Mouse (Mus musculus) natural killer cell, adult 2 months (primary cell): ENCODE measurements around the gene Slc39a5.

ENCODE experiments used
- DNase-seq, 2 experiments: peaks; one replicate each; pipeline ENCODE4 v3.0.0; 2022; ENCODE audit warnings: low spot score in 2 of 2

The Slc39a5 gene

DNA sequence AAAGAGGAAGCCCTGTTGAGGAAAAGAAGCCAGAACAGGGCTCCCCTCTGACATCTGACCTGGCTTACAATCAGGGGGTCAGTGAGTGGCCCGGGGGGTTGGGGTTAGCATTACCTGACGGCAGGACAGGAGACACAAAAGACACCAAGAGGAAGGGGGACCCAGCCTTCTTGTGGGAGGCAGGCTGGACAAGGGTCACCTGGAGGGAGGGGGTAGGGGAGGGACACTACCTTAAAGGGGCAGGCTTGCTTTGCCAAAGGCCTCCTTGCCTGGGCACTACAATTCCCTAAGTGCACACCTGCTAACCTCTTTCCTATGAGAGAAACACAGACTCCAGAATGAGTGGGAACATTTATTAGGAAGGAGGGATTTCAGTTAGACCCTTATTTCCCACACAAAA, at the start of gene Slc39a5:
TSS of gene Slc39a5 (minus strand) at position 174 of the 400 bp plus-strand sequence.
- DNase-seq = no peak

DNA sequence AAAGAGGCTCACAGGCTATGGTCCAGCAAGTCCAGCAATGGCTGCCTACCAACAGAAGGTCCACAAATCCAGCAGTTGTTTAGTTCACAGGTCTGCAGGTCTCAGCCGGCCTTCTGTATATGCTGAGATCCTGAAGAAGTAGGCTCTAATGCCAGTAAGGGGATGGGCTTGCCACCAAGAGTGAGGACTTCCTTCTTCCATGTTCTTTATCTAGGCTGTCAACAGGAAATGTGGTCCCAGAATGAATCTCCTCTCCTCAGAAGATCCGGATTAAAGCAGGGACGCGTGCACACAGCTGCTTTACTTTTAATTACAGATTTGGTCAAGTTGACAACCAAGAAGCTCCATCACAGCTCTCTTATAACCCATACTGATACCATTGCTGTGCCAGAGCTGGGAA, 44.4 kb upstream of the Slc39a5 start:
- DNase-seq = no peak

DNA sequence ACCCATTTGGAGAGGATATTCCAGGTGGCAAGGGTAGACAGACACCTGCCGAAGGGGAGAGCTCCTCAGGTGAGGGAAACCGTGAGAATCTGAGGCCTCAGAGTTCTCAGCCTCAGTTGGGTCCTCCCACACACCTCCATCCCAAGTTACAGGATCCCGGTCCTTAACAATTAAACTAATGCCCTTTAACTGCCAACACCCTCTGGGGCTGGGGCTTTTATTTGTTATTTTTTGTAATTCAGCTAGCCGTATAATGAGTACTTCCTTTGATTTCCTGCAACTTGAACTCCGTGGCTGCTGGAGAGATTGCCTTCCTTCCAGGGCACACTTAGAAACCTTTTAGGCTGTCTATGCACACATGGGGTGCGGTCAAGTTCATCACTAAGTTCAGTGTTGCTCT, 43.3 kb upstream of the Slc39a5 start:
- no peak for DNase-seq

DNA sequence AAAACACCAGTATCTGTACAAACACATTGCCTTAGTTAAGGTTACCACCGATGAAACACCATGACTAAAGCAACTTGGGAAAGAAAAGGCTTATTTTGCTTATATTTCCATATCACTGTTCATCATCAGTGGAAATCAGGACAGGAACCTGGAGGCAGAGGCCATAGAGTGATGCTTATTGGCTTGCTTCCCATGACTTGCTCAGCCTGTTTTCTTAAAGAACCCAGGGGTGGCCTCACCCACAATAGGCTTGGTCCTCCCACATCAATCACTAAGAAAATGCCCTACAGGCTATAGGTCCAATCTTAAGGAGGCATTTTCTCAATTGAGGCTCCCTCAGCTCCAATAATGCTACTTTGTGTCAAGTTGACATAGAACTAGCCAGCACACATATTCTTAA, 41.7 kb upstream of the Slc39a5 start:
- no peak for DNase-seq

DNA sequence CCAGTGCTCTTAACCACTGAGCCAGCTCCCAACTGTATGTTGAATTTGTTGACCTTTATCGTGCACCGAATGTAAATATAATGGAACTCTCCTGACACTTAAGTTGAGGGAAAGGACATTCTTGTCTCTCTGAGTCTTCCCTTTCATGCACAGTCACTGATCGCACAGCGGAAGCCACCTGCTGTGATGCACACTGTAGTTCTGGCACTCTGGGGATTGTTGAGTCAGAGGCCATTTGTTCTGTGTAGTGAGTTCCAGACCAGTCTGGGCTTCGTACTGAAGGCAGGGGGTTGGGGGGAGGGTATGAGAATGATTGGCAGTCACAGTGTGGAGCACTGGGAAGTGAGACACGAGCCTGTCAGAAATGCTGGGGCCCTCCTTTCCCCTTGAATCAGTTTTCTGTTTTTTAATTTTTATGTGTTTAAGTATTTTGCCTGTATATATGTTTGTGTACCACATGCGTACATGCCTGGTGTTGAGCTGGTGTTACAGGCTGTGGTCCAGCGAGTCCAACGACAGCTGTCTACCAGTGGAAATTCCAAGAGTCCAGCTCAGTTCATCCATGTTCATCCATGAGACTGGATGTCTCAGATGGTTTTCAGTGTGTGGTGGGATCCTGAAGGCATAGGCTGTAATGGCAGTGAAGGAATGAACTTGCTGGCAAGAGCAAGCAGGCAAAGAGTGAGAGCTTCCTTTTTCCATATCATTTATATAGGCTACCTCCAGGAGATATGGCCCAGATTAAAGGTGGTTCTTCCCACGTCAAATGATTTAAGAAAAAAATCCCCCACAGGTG, 40.5 kb upstream of the Slc39a5 start:
- no peak for DNase-seq

DNA sequence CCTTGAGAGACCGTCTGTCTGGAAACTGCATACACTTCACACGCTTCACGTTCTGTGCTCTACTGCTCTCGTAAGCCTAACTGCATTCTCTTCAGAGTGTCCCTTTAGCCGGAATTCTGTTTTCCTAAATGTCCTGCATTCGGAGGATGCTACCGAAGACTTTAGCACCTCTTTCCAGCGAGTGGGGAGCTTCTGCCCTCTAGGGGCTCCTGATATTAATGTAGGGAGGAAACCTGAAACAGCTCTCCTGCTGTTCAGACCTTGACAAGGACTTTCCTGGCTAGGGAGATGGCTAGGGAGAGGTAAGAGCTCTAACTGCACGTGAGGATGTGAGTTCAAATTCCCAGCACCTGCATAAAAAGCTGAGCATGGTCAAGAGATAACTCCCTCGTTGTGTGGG, 39.4 kb upstream of the Slc39a5 start:
- DNase-seq = no peak

DNA sequence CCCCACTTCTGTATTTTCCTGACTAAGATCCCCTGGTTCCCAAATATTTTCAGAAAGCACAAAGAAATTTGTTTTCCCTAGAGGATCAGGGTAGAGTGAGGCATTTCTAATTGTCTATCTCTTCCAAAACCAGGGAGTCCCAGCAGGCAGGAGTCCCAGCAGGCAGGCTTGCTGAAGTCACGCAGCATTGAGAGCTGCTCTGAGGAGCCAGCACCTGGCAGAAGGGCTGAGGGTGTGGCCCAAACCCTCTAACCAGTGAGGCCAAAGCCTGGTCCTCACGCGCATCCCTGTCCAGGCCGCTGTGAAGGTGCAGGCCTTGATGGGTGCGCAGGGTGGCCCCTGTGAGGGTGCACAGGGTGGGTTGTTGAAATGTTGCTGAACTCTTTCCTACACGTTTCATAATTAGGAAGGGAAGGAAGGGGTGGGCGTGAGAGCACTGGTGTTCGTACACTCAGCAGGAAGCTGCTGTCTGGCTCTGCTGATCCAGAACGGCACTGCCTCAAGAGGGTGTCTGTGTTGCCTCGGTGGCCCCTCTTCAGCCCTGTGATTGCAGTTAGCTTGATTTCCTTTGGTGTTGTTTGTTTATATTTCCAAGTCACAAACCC, 37.7 kb upstream of the Slc39a5 start:
- DNase-seq = peak in 1 of 2 experiments; percentile 73

DNA sequence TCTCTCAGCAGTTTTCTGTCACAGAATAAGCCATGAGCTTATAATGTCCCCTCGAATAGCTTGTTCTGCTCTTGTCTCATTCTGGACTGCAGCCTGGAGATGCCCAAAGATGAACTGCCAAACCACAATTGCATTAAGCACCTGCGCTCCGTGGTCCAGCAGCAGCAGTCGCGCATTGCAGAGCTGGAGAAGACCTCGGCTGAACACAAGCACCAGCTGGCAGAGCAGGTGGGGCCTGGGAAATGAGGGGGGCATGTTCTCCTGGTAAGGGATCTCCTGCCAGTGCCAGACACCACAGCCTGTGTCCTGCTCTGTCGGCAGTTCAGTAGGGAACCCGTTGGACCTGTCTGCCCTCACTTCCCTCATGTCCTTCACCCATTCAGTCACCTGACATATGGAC, 35.3 kb upstream of the Slc39a5 start:
- DNase-seq = no peak

DNA sequence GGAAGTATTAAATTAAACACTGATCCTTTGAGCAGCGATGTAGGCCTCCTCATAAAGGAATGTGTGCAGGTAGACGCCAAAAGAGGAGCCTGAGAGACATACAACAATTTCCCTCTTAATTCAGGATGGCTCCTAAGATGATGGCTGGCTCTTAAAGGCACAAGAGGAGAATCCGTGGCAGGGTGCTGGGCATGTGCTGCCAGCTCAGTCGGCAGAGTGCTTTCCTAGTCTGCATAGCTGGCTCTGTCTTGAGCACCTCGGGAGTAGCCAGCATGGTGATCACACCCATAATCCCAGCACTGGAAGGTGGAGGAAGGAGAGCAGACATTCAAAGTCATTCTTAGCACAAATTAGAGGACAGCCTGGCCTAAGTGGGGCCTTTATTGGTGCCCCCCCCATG, 34.8 kb upstream of the Slc39a5 start:
- DNase-seq = no peak

DNA sequence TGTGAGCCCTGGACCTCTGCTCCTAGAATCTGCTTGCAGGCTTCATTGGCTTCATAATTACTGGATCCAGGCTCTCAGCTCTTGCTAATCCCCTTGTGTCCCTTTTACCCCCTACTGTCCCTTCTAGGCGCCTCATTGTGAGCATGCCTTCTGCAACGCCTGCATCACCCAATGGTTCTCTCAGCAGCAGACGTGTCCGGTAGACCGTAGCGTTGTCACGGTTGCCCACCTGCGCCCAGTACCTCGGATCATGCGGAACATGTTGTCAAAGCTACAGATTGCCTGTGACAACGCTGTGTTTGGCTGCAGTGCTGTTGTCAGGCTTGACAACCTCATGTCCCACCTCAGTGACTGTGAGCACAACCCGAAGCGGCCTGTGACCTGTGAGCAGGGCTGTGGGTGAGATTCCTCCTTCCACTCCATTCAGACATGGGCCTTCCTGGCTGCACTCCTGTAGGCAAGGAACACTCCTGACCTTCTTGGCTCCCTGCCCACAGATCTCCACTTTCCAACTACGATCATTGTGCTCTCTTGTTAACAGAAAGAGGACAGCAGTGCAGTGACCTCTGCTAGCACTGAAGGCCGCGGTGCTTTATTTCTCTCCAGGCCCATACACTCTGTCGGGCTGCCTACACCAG, 34.3 kb upstream of the Slc39a5 start:
- DNase-seq = peak in 1 of 2 experiments; percentile 64

DNA sequence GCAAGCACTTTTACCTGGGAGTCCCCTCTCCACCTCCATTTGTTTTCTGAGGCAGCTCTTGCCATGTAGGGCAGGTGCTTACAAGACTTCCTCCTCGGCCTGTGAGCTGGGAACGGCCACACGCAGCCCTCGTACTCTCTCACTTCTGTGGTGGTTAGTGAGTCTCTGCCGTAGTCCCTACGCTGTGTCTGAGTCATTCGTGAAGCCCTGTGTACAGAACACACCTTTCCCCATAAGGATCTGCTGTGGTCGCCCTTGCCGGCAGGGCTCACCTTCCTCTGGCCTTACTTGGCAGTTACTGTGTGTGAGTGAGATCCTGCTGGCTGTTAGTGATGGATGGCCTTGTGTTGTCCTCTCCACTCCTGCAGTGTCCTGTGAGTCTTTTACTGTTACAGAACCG, 33.7 kb upstream of the Slc39a5 start:
- peak in 1 of 2 experiments; percentile 72 for DNase-seq

DNA sequence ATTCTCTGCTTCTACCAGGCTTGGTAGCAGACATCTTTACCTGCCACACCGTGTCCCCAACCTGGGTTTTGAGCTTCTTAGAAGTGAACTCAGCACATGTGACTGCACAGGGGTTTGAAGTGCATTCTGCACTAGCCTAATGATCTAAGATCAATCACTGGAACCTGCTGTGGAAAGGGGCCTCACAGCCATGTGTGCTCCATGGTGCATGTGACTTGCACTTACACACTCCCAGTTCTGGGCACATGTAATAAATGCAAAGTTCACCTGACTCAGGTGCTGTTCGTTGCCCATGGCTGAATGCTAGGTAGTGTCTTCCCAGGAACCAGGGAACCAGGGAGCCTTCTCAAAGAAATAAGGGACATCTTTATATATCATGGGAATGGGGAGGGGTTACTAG, 32.4 kb upstream of the Slc39a5 start:
- no peak for DNase-seq

DNA sequence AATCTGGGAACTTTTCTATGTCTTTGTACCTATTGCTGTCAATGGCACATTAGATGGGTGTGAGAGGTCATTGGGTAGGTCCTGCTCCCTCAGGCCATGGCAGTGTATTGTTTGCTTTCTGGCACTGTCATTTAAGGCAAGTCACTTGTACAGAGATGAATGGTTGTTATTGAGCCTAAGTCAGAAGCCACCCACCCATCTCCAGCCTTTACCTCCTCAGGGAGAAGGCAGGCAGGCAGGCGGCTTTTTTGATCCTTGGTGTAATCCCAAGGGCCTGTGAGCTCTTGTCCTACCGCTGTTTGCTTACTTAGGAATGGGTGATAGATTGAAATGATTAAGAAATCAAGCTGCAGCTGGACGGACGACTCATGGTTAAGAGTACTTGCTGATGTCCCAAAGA, 28.4 kb upstream of the Slc39a5 start:
- DNase-seq = no peak

DNA sequence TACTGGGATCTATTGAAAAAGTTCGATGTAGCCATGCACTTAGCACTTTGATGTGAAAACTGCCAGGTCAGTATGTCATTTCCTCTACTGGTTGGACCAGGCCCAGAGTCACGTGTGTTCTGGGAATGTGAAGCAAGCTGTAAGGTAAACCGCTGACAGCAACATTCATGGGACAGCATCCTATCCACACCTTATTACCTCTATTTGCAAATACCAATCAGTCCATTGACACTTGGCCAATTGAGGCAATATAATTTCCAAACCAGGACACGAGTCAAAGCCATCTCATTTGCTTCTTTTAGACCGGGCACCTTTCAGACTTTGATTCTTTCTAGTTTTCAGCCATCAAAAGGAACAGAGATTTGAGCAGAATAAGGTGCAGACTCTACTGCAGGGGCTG, 28.0 kb upstream of the Slc39a5 start:
- DNase-seq = no peak

DNA sequence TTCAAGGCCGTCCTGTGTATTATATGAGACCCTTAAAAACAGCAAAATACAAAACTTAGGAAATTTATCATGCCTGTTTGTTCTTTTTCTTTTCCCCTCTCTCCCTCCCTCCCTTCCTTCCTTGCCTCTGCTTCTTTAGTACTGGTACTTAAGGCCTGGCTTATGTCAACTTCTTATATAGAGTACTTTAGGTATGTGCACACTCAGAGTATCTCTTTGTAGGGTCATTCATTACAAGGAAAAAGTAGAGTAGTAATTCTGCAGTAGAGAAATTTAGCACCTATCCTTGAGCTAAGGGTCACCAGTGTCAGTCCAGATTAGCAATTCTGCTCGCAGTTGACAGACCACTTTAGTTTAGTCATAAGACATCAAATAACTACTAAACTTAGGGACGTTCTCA, 24.2 kb upstream of the Slc39a5 start:
- no peak for DNase-seq

DNA sequence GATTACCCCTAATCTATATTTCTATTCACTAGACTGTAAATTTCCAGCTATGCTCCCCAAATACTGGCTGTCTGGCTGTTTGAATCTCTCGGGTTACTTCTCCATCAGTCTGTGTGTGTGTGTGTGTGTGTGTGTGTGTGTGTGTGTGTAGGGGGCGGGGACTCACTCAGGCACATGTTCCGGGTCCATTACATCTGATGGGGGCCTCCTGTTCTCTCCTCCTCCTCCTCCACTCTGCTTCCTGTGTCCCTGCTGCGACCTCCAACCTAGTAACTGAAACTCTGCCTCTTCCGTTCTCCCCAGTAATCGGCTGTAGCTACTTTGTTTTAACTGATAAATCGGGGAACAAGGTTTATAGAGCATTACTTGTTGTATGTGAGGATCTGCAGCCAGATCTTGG, 23.6 kb upstream of the Slc39a5 start:
- DNase-seq = peak in 1 of 2 experiments; percentile 35

DNA sequence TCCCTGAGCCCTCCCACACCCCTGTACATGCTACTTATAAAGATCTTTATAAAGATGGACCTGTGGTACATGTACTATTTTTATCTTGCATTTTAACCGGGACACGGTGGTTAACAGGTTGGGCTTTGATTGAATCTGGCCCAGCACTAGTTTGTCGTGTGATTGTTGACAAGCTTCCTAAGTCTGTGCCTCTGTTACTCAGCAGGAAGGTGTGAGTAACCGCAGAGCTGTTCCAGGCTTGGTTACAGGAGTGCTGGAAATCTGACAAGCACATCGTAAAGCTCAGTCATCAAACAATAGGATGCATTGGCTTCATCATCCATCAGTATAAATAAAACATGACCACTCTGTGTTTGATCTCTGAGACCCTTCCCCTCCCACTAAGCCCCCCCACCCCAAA, 21.4 kb upstream of the Slc39a5 start:
- DNase-seq = no peak

DNA sequence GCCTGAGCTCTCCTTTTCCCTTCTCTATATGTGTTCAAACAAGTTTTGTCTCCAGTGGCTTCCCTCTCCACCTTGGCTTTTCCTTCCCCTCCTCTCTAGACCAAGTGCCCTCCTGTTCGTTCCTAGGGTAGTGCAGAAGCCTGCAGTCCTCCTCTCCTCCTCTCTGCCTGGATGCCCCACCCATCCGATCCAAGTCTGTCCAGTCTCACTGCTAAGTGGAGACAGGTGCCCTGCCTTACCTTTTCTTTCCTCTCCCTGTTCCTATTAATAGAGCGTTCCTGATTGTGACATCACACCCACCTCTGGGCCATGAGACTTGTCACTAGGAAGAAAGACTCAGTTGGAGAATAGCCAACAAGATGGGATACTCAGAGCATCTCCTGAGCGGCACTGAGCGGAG, 13.8 kb upstream of the Slc39a5 start:
- no peak for DNase-seq

DNA sequence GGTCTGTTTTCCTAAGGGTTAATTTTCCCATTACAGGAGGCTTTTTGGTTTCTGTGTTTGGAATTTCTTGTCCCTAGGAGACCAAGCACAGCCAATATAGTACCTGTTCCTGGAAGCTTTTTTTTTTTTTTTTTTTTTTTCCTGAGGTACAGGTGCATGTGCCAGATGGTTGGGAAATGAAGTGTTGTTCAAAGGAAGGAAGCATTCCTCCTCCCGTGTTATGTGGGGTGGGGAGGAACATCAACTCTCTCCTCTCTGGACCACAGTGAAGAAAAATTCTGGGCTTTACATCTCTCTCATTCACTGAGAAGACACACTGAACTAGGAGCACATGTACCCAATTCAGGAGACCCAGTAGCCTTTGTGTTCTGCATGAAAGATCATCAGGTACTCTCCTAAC, 12.0 kb upstream of the Slc39a5 start:
- DNase-seq = no peak

DNA sequence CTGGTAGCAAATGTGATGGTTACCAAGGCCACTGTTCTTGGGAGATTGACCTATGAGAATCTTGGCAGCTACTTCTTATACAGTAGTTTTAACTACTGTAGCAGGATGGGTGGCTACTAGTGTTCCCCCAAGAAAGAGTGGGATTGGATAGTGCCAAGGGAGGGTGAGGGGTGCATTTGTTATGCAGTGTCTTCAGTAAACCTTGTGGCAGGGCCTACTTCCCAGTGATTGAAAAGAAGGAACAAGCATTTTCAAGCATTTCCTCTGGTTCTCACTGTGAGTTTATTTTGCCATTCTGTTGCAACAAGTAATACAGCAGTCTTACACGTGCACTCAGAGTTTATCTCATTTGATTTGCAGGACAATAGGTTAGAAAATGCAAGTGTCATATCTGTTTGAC, 11.5 kb upstream of the Slc39a5 start:
- DNase-seq = no peak

DNA sequence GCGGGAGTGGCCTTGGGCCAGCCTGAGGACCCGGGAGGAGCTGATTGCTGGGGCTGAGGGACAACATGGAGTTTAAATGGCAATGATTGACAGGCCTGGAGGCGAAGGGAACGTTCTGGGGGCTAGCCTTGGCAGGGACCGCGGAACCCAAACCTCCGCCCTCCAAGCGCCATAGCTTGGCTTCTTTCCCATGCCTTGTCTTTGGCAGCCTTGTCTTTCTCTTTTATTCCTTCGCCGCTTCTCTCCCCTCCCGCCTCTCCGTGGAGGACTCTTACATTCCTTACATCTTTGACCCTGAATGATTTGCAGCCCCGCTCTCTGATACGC, 11.0 kb upstream of the Slc39a5 start:
- no peak for DNase-seq

DNA sequence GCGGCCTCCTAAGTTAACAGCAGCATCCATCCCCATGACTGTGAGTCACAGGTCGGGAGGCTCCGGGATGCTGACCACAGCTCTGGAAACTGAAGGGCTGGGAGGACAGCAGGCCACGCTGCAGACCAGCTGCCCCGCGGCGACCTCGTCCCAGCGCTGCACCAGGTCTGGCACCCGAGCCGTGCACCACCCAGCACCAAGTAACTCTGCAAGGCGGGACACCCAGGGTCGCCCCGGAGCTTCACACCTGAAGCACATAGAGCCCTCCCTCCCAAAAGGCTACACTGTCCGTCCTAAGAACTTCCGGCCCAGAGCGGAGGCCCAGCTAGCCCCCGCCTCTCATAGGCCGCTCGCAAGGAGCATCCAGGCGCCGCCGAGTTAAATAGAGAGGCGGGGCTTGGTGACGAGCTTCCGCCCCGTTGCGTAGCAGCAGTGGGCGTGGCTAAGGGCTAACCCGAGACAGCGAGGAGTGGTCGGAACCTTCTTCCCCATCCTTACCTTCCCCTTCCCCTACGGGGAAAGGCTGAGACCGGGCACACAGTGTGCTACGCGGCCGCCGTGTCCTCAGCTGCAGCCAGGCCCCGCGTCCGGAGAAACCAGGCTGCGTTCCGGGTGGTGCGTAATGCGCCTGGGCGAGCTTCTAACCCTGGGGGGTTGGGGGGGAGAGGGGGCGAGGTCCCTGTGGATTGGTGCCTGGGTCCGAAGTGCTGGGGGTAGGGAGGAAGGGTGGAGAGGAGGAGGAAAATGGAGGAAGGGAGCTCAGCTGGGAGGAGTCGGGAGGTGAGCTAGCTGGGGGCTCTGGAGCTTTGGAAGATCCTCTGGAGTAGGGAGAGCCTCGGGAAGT, 10.4 kb upstream of the Slc39a5 start, which contains the start of the genes Nabp2 and Rnf41:
TSS of gene Nabp2 (minus strand) at position 282 of the 844 bp plus-strand sequence.
TSS of gene Rnf41 (plus strand) at position 447 of the 844 bp plus-strand sequence.
- peak; percentile 93 to 95 for DNase-seq
